Mouse (Mus musculus): ENCODE data around the gene Nup210. TPM values are rescaled to one million over a fixed set of nuclear protein-coding genes. Genes with fewer than 3 reads are reported as not detected.

The Nup210 gene
- polyA plus RNA-seq, 1 experiment from 2014 or later: 11.7 TPM

GRCm38 (mm10) chr6:90988648-90989317, 127.8 kb downstream of the Nup210 start, which contains the start of gene Iqsec1:
Gene Iqsec1 (minus strand): TSS chr6:90988685.
- Histone ChIP-seq H3K4me1 (replicated peaks; ENCODE audit: insufficient read depth, low read length) (peaks cover 7% of the 10 kb centered on the region; the same call in 1 of the 2 replicates), H3K36me3 (ENCODE audit: insufficient read depth, low read length) (no peaks in the 10 kb centered on the region), H3K4me2 (ENCODE audit: low read length) (peak within 1 kb of the TSS; percentile 78), H3K9ac (ENCODE audit: low read depth, low read length) (peak within 1 kb of the TSS; percentile 67), H3K27me3 (ENCODE audit: insufficient read depth, low read length) (peaks cover 8% of the 10 kb centered on the region; the same call in 1 of the 2 replicates), H3K9me3 (replicated peaks; ENCODE audit: low read length) (no peaks in the 10 kb centered on the region), H3K27ac (no peak within 1 kb of the TSS; the same call in 1 of the 2 replicates), H3K4me3 (replicated peaks; ENCODE audit: low read depth, low read length) (peak within 1 kb of the TSS; percentile 56)
- WGBS: 4% methylated on average over 36 of the region's 39 CpGs
- DNase-seq (ENCODE audit: low spot score) (peak; percentile 100), ATAC-seq (replicated peaks; ENCODE audit: low FRiP score, low read depth) (peak; percentile 96)
- peak; percentile 71 for TF ChIP-seq CTCF (IDR thresholded peaks at IDR 0.05; ENCODE audit: low read depth)

GRCm38 (mm10) chr6:90988299-90988625, 128.4 kb downstream of the Nup210 start:
- peak; percentile 15 for ATAC-seq (replicated peaks; ENCODE audit: low FRiP score, low read depth)
- under 1% methylated on average over 32 of the region's 59 CpGs for WGBS
- H3K9me3 ChIP-seq (replicated peaks; ENCODE audit: low read length): no peaks in the 10 kb centered on the region
- DNase-seq (ENCODE audit: low spot score): no peak
- H3K36me3 ChIP-seq (ENCODE audit: insufficient read depth, low read length): no peaks in the 10 kb centered on the region
- H3K27ac ChIP-seq: no peak overlapping the region
- H3K27me3 ChIP-seq (ENCODE audit: insufficient read depth, low read length): peaks cover 8% of the 10 kb centered on the region; the same call in 1 of the 2 replicates
- peak overlapping the region; percentile 78 for H3K4me2 ChIP-seq (ENCODE audit: low read length)
- H3K4me1 ChIP-seq (replicated peaks; ENCODE audit: insufficient read depth, low read length): peaks cover 7% of the 10 kb centered on the region; the same call in 1 of the 2 replicates
- no peak for TF ChIP-seq CTCF (IDR thresholded peaks at IDR 0.05; ENCODE audit: low read depth)
- peak overlapping the region; percentile 67 for H3K9ac ChIP-seq (ENCODE audit: low read depth, low read length)
- H3K4me3 ChIP-seq (replicated peaks; ENCODE audit: low read depth, low read length): peak overlapping the region; percentile 56

DNA sequence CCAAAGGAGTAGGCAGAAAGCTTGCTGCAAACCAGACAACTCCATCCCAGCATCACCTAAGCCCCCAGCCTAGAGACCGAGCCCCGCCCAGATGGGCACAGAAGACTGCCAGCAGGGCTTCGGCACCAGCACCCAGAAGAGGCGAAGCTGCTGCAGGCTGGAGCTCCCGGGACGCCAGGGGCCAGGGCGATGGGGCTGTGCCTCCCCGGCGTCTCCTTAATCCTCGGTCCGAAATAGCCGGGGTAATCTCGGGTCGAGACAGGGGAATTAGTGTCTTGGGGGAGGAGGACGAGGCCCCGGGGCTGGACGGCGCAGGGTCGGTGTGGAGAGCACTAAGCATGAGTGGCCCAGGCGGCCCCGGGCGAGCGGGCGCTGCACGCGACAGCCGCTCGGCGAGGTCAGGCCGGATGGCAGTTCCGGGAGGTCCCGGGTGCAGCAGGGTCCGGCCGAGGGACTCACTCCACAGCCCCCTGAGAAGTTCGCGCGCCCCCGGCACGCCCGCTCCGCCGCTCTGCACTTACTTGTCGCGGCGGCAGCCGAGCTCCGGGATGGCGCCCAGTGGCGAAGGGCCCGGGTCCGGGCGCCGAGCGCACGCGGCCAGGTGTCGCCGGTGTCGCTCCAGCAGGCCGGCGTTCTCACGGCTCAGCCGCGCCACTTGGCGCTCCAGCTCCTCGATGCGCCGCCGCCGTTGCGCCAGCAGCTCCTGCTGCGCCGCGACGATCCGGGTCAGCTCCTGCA, 128.9 kb downstream of the Nup210 start:
- no peaks in the 10 kb centered on the region for H3K36me3 ChIP-seq (ENCODE audit: insufficient read depth, low read length)
- H3K9ac ChIP-seq (ENCODE audit: low read depth, low read length): peak overlapping the region; percentile 67
- peak overlapping the region; percentile 78 for H3K4me2 ChIP-seq (ENCODE audit: low read length)
- peaks cover 7% of the 10 kb centered on the region; the same call in 1 of the 2 replicates for H3K4me1 ChIP-seq (replicated peaks; ENCODE audit: insufficient read depth, low read length)
- peak overlapping the region; percentile 56 for H3K4me3 ChIP-seq (replicated peaks; ENCODE audit: low read depth, low read length)
- 0 out of 2 replicates have a peak, but pooled peaks have one; percentile 1 for TF ChIP-seq CTCF (IDR thresholded peaks at IDR 0.05; ENCODE audit: low read depth)
- H3K9me3 ChIP-seq (replicated peaks; ENCODE audit: low read length): no peaks in the 10 kb centered on the region
- H3K27me3 ChIP-seq (ENCODE audit: insufficient read depth, low read length): peaks cover 8% of the 10 kb centered on the region; the same call in 1 of the 2 replicates
- H3K27ac ChIP-seq: no peak overlapping the region
- ATAC-seq (replicated peaks; ENCODE audit: low FRiP score, low read depth): 0 out of 2 replicates have a peak, but pooled peaks have one; percentile 2
- DNase-seq (ENCODE audit: low spot score): peak; percentile 29
- WGBS: under 1% methylated on average over 73 of the region's 76 CpGs

- H3K9me3 ChIP-seq (replicated peaks; ENCODE audit: low read length): no peaks in the 10 kb centered on the region
- no peak overlapping the region for H3K9ac ChIP-seq (ENCODE audit: low read depth, low read length)
- DNase-seq (ENCODE audit: low spot score) (peak; percentile 7), ATAC-seq (replicated peaks; ENCODE audit: low FRiP score, low read depth) (no peak)
- H3K27ac ChIP-seq: no peak overlapping the region
- peaks cover 7% of the 10 kb centered on the region; the same call in 1 of the 2 replicates for H3K4me1 ChIP-seq (replicated peaks; ENCODE audit: insufficient read depth, low read length)
- no peak overlapping the region for H3K4me2 ChIP-seq (ENCODE audit: low read length)
- no peak for TF ChIP-seq CTCF (IDR thresholded peaks at IDR 0.05; ENCODE audit: low read depth)
- H3K4me3 ChIP-seq (replicated peaks; ENCODE audit: low read depth, low read length): no peak overlapping the region
- no peaks in the 10 kb centered on the region for H3K36me3 ChIP-seq (ENCODE audit: insufficient read depth, low read length)
- WGBS: 45% methylated on average over 3 of the region's 3 CpGs
- peaks cover 8% of the 10 kb centered on the region; the same call in 1 of the 2 replicates for H3K27me3 ChIP-seq (ENCODE audit: insufficient read depth, low read length)
These were observed 132.5 kb downstream of the Nup210 start for GRCm38 (mm10) chr6:90984101-90984500.

DNA sequence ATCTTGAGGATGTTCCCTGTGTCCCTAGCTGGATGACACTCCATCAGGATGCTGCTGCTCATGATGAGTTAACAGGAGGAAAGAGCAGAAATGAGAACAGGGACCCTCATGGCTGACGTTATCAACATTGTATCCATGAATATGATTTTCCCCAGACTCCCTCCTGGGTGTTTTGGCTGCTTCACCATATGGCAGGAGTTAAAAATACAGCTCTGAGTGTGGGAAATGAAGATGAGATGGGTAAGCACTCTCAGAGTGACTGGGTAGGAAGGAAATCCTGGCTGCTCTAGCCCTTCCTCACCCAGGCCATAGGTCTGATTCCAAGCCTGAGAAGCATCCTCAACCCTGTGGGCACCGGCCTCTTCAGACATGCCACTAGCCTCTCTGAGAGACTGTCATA, 142.3 kb downstream of the Nup210 start:
- H3K9ac ChIP-seq (ENCODE audit: low read depth, low read length): no peak overlapping the region
- H3K27ac ChIP-seq: no peak overlapping the region
- no peak overlapping the region for H3K4me2 ChIP-seq (ENCODE audit: low read length)
- H3K36me3 ChIP-seq (ENCODE audit: insufficient read depth, low read length): no peaks in the 10 kb centered on the region
- no peaks in the 10 kb centered on the region for H3K4me1 ChIP-seq (replicated peaks; ENCODE audit: insufficient read depth, low read length)
- no peaks in the 10 kb centered on the region for H3K9me3 ChIP-seq (replicated peaks; ENCODE audit: low read length)
- WGBS: 89% methylated on average over 2 of the region's 2 CpGs
- DNase-seq (ENCODE audit: low spot score) (no peak), ATAC-seq (replicated peaks; ENCODE audit: low FRiP score, low read depth) (no peak)
- TF ChIP-seq CTCF (IDR thresholded peaks at IDR 0.05; ENCODE audit: low read depth): no peak
- no peaks in the 10 kb centered on the region for H3K27me3 ChIP-seq (ENCODE audit: insufficient read depth, low read length)
- H3K4me3 ChIP-seq (replicated peaks; ENCODE audit: low read depth, low read length): no peak overlapping the region

DNA sequence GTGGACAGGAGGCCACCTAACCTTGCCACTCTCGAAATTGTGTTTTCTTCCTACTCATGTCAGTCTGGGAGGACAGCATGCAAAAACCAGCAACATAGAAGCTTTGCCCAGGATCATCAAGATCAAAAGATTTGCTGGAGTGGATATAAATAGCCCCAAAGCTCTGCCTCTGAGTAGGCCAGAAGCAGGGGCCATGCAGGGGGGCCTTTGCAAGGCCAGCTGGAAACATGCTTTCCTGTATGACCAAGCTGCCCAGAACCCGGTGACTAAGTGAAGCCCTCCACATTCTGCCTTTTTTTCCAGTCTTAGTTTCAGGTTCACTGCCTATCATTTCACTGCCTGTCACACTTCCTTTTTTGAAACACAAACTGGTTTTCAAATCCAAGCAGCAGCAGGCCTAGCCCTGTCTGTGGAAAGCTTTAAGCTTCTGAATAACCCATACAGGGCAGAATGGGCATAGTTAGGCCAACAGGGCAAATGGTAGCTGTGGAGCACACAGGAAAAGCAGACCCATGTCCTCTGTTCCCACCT, 147.2 kb downstream of the Nup210 start:
- DNase-seq (ENCODE audit: low spot score): peak; percentile 11
- H3K27ac ChIP-seq: no peak overlapping the region
- H3K4me1 ChIP-seq (replicated peaks; ENCODE audit: insufficient read depth, low read length): no peaks in the 10 kb centered on the region

More for the DNA sequence above, 147.2 kb downstream of the Nup210 start:
- ATAC-seq (replicated peaks; ENCODE audit: low FRiP score, low read depth): no peak
- Histone ChIP-seq H3K4me3 (replicated peaks; ENCODE audit: low read depth, low read length) (no peak overlapping the region), H3K36me3 (ENCODE audit: insufficient read depth, low read length) (no peaks in the 10 kb centered on the region), H3K9ac (ENCODE audit: low read depth, low read length) (no peak overlapping the region), H3K27me3 (ENCODE audit: insufficient read depth, low read length) (no peaks in the 10 kb centered on the region), H3K9me3 (replicated peaks; ENCODE audit: low read length) (no peaks in the 10 kb centered on the region), H3K4me2 (ENCODE audit: low read length) (no peak overlapping the region)
- TF ChIP-seq CTCF (IDR thresholded peaks at IDR 0.05; ENCODE audit: low read depth): no peak
- WGBS: 24% methylated on average over 2 of the region's 2 CpGs

Other genes with a start within 250 kb of the Nup210 start
- 12.3 and 14.0 TPM in 2 replicates for gene Iqsec1, start 128.1 kb downstream of the Nup210 start, polyA plus RNA-seq (2015; fragmentation: Nextera tagmentation; extraction: Ambion mirVana)
- gene Hdac11, start 39.8 kb upstream of the Nup210 start, polyA plus RNA-seq (2015; fragmentation: Nextera tagmentation; extraction: Ambion mirVana): 16.2 and 17.3 TPM in 2 replicates
- 20.9 and 22.0 TPM in 2 replicates for gene Fbln2, start 95.6 kb upstream of the Nup210 start, polyA plus RNA-seq (2015; fragmentation: Nextera tagmentation; extraction: Ambion mirVana)

All from kidney, postnatal 0 days (tissue).